Mouse (Mus musculus) heart, adult 11 months (tissue): ENCODE data around the gene Saa3.
A peak's percentile ranks its signal among the peaks of the same experiment; 100 is the strongest.
"Not testable (repeated sequence)": the region's sequence is repeated elsewhere in the genome, so short reads cannot be mapped to it uniquely, and the experiment has no call there.

Source experiments
- DNase-seq: peaks from one replicate; pipeline ENCODE4 v3.0.0; 2022

Gene Saa3

GRCm38 (mm10) chr7:46715600-46715999, at the start of gene Saa3:
Gene Saa3, minus strand, starts transcription at chr7:46715700.
- no peak for DNase-seq

DNA sequence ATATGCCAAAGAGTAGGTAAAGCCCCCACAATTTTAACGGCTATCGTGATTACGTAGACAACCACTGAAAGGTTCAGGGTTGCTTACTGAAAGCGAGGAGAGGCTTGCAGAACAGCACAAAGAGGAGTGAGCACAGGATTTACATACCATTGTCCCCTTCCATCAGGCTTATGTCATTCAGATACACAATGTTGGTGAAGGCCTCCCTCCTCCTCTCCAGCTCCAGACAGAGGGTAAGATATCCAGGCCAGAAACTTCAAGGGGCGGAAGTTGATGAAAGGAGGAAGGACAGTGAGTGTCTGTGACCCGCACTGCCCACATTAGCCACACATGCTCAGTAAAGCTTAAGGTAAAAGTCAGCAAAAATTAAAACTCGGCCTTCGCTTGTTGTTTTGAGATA, 49.2 kb upstream of the Saa3 start:
- no peak for DNase-seq

DNA sequence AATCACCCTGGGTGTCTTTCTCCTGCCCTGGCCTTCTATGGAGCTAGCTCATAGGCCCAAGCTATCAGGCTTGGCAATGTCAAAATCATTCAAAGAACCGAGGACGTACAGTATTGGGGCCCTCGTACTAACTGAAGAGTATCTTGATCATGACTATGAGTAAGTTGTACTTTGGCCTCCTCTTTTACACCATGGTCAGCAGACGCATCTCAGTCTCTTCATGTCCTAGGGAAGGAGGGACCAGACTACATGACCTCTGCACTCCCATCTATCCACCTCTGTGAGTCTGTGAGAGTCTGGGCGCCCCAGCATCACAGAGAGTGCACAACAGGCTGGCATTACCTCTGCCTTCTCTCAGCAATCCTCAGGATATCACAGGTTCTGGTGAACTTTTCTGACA, 47.1 kb upstream of the Saa3 start:
- DNase-seq, result no peak

GRCm38 (mm10) chr7:46761049-46761795, 45.7 kb upstream of the Saa3 start:
- no peak for DNase-seq

- no peak for DNase-seq
These were observed 36.0 kb upstream of the Saa3 start, which contains the start of gene Saa2 for GRCm38 (mm10) chr7:46751490-46751889. Gene Saa2, plus strand, starts transcription at chr7:46751790.

DNA sequence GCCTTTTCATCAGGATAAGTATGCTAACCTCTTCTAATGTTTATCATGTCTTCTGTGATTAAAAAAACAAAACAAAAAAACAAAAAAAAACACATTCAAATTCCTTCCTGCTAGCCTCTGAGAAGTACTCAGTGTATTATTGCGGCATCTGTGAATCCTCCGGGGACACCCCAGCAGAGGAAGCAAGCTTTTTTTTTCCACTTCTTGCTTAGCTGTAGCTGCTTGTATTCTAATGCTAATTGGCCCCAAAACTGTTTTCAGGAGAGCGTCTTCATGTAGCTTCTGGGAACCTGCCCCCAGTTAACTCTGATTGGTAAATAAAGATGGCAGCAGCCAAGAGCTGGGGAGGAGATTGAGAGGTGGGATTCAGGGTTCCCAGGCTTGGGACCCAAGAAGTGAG, 33.0 kb upstream of the Saa3 start:
- no peak for DNase-seq

- DNase-seq, result peak; percentile 96
These were observed 30.9 kb upstream of the Saa3 start for GRCm38 (mm10) chr7:46746381-46746780.

GRCm38 (mm10) chr7:46745816-46746215, 30.3 kb upstream of the Saa3 start:
- DNase-seq, result no peak

GRCm38 (mm10) chr7:46742880-46743279, 27.4 kb upstream of the Saa3 start, which contains the start of gene Saa1:
Gene Saa1, minus strand, starts transcription at chr7:46742980.
- not testable (repeated sequence) for DNase-seq

- DNase-seq, result not testable (repeated sequence)
These were observed 24.5 kb upstream of the Saa3 start for GRCm38 (mm10) chr7:46740041-46740440.

- no peak for DNase-seq
These were observed 23.3 kb upstream of the Saa3 start for GRCm38 (mm10) chr7:46738561-46739460.

GRCm38 (mm10) chr7:46734983-46735382, 19.5 kb upstream of the Saa3 start:
- no peak for DNase-seq

- DNase-seq, result no peak
These were observed 17.0 kb upstream of the Saa3 start, which contains the start of gene Saa4 for GRCm38 (mm10) chr7:46732458-46732857. Gene Saa4, minus strand, starts transcription at chr7:46732603.

GRCm38 (mm10) chr7:46727584-46727983, 12.1 kb upstream of the Saa3 start:
- no peak for DNase-seq

- no peak for DNase-seq
These were observed 8.9 kb upstream of the Saa3 start for GRCm38 (mm10) chr7:46724396-46724795.

DNA sequence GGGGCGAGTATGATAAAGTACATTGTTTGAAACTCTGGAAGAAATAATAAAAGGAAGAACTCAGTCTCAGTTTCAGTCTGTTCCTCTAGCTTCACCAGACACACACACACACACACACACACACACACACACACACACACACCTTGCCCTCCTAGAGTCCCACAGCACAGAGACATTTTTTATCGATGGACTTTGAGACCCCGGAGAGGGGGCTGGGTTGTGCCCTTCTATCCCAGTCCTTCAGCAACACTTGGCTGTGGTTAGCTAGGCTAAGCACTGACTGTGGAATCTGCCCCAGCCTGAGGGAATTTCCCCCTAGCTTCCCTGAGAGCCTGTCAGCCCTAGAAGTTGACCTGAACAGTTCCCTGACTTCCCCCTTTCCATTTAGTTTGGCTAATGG, 8.3 kb upstream of the Saa3 start:
- no peak for DNase-seq

DNA sequence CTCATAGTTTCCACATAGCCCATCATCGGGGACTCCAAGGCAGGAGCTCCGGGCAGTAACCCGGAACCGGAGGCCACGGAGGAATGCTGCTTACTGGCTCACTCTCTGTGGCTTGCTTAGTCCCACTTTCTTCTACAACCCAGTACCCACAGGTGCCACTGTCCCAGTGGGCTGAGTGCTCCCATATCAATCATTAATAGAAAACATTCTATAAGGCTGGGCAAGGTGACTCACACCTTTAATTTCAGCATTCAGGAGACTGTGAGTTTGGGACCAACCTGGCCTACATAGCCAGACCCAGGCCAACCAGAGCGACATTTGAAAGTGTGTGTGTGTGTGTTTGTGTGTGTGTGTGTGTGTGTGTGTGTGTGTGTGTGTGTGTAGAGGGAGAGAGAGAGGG, 7.9 kb upstream of the Saa3 start:
- no peak for DNase-seq

- no peak for DNase-seq
These were observed 5.0 kb upstream of the Saa3 start for GRCm38 (mm10) chr7:46720460-46720859.

GRCm38 (mm10) chr7:46719526-46719925, 4.0 kb upstream of the Saa3 start:
- DNase-seq, result peak; percentile 96

- no peak for DNase-seq
These were observed 3.2 kb upstream of the Saa3 start for GRCm38 (mm10) chr7:46718591-46719270.

- peak; percentile 88 for DNase-seq
These were observed 1.4 kb upstream of the Saa3 start for GRCm38 (mm10) chr7:46716897-46717296.

GRCm38 (mm10) chr7:46714518-46714917, 982 bp downstream of the Saa3 start:
- no peak for DNase-seq

DNA sequence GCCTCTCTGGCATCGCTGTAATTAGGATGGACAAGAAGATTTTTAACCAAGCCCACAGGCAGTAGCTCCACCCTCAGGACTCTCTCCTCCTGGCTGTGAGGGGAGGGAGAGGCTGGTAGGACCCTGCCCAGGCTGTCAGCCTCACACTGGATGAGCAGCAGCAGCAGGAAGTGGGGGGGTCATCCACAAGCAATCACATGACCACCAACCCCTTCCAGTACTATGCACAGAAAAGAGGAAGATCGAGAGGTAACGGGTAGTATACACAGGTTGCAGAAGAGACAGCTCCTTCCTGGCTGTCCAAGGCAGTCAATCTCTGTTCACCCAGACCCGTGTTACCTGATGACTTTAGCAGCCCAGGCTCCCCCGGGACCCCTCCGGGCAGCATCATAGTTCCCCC, 3.2 kb downstream of the Saa3 start:
- DNase-seq, result no peak
